Mouse (Mus musculus) gastrocnemius, postnatal 25 days (tissue): ENCODE results near the gene Rarres2. TPM values are rescaled to one million over a fixed set of nuclear protein-coding genes. Genes with fewer than 3 reads are reported as not detected.
"Not testable (repeated sequence)": the region's sequence is repeated elsewhere in the genome, so short reads cannot be mapped to it uniquely, and the experiment has no call there.

ENCODE experiments used
- DNase-seq: peaks from one replicate; pipeline ENCODE4 v3.0.0; 2022
- total RNA-seq, 2 experiments: library from RNA; stranded (reverse); gene quantifications; 1 replicate in 1 of 2; 2 replicates in 1 of 2; pipeline ENCODE4 v1.2.3; 2021

The Rarres2 gene
- total RNA-seq, 2 experiments from 2014 or later = 19.7 to 35.5 TPM

DNA sequence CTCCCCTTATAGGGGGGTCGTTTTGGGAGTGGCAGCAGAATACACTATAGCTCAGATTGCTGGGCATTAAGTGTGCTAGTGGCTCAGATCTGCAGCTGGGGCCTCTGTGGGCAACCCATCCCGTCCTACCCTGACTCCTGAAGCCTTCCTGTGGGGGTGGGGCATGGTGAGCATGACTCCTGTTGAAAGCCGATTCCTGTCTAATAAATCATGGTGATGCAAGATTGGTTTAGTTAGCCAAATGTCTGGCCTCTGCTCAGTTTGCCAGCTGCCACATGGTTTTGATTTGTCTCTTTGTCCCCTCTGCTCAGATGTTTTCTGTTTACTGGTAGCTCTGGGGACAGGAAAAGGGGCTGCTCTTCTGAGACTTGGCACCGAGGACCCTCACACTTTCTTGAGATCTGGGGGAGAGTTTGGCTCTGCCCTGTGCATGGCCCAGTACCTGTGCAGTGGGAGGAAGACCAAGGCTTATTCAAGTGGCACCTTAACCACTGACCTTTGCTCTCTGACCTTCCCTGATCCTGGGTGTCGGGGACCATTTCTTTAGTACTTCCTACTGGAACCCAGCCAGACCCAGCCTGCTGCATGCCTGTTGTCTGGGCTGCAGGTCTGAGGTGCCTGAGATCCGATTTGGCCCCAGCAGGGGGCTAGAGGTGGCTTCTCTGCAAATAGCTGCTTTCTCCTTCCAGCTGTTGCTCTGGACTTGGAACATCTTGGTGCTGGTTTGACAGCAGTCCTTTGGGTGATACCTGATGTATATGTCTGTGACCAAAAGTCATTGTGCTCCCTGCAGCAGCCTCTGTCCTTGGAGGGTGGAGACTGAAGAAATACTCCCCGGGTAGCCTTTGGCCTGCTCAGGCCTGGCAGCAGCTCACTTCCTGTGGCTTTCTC is 30.8 kb downstream of the Rarres2 start:
- peak; percentile 76 for DNase-seq

DNA sequence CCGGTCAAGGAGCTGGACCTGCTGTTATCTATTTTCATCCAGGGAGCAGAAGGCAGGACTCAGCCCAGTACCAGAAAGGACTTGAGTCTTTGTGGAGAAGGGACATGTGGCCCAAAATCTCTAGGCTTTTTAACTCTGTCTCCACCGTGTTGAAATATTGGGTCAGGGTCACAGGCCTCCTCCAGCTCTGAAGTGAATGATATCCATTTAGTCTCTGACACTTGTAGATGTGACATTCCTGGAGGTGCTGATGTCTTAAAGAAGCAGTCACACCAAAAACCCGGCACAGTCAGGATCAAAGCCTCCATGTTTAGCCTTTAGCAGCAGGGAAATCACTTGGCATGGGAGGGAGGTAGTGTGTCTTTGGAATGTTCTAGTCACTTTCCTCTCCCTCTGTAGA is 31.9 kb downstream of the Rarres2 start:
- DNase-seq = no peak

DNA sequence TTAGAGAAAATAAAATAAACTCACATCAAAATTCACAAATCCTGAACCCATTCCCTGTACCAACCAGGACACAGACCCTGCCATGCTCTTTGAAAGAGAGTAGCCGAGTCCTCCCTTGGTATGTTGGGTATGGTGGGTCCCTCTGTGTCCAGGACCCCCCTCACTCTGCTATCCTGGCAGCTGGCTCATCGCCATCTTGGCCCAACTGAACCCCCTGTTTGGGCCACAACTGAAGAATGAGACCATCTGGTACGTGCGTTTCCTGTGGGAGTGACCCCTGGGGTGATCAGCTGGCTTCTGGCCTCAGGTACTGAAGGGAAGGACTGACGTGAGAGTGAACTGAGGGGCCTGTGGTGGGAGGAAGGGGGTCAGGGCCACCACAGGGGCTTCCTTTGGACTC is 32.7 kb downstream of the Rarres2 start:
- no peak for DNase-seq

DNA sequence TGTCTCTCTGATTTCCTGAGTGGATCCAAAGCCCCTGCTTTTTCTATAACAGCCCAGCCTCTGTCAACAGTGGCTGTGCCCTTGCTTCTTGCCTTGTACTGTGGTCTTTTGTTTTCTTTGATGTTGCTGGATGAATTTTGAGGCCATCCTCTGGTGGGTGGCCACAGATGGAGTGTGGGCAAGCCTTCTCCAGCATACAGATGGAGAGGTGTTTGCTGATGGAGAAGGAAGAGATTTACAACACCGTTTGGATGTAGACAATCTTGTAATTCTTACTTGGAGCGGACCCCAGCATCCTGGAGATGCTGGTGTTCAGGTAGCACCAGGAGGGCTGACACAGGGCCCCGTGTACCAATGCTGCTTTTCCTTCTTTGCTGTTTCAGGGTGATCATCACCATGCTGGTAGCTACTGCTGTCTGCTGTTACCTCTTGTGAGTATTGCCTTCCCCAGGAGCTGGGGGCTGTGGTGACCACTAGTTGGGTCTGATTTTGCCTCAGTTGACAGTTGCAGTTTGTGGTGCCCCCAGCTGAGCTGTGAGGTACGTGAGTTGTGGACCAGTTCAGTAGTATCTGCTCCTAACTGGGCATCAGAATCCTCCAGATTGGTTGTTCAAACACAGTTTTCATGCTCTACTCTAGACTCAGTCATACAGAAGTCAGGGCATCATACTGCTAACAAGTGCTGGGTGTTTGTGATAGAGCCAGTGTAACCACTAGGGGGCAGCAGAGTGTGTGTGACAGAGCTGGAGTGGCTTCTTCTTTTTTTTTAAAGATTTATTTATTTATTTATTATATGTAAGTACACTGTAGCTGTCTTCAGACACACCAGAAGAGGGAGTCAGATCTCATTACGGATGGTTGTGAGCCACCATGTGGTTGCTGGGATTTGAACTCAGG is 33.5 kb downstream of the Rarres2 start:
- DNase-seq = peak; percentile 45

DNA sequence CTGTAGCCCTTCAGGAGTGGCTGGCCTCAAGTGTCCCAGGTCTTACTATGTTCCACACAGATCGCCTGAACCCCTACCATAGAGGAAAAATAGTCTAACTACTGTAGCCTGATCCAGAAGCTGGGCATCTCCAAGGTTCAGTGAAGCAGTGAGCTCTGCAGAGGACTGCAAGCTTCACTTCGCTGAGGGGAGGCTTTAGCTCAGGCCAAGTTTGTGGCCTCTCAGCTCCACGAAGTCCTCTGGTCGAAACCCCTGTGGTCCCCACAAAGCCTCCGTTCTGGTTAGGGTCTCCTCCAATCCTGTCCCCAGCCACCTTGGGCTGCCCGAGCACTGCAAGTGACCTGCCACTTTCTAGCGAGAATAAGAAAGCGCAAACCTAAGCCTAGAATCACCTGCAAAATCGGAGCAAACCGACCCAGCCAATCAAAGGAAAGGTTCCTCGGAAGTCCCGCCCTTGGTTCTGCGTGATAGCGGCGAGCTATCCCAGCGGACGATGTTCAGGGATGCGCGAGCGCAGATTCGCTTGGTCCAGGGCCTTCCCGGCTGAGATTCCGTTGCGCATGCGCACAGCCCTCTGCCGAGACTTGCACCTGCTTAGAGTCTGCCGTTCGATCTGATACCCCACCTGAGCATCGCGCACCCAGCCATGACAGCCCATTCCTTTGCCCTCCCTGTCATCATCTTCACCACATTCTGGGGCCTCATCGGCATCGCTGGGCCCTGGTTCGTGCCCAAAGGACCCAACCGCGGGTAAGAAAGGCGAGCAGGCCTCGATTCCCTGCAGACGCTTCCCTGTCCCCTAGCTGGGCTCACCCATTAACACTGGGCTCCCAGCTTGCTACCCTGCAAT is 35.3 kb downstream of the Rarres2 start, which contains the start of gene Atp6v0e2:
TSS of gene Atp6v0e2 (plus strand) at position 511 of the 850 bp plus-strand sequence.
- peak; percentile 78 for DNase-seq

DNA sequence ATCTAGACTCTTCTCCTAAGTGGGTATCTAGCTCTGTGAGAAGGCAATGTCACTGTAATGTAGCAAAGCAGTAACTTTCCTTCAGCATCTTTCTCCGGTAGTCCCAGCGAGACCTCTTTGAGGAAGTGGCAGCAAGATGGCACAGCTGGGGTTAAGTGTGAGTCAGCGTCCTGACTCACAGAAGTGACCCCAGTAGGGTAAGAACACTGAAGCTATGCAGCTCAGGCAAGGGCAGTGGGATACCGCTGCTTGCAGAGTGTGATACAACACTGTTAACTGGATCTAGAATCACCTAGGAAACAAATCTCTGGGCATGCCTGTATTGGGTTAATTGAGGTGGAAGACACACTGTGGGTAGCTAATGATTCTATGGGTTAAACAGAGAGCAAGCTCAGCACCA is 36.5 kb downstream of the Rarres2 start:
- DNase-seq = no peak

DNA sequence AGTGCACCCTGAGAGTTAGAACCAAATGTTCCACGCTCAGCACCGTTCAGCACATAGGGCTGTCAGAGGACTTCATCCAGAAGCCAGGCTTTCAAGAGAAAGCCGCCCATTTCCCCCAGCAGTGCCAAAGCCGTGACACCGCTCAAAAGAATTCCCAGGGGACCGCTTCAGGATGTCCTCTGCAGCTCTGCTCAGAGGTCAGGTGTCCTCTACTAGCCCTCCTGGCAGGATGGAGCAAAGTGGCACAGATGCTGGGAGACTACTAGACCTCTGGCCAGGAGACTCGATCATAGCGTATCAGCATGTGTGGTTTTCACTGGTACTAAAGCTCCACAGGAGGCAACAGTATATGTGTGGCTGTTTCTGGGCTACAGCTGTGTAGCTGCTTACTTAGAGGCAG is 37.7 kb downstream of the Rarres2 start:
- DNase-seq = no peak

DNA sequence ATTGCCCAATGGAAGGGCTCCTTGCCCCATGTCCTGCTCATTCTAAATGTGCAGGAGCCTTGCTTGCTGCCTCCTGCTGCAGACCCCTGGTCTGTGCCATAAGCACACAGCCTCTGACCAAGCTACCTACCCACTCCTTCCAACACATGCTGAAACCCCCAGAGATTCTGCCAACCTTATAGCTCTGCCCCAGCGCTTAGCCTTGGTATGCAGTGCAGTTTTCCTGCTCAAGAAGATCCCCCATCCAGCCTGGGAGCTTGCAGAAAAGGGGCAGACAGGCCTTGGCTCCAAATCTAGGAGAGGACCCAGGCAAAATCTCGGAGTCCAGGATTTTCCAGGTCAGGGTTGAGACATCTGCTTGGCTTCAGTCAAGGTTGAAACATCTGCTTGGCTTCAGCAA is 39.1 kb downstream of the Rarres2 start:
- DNase-seq = no peak

DNA sequence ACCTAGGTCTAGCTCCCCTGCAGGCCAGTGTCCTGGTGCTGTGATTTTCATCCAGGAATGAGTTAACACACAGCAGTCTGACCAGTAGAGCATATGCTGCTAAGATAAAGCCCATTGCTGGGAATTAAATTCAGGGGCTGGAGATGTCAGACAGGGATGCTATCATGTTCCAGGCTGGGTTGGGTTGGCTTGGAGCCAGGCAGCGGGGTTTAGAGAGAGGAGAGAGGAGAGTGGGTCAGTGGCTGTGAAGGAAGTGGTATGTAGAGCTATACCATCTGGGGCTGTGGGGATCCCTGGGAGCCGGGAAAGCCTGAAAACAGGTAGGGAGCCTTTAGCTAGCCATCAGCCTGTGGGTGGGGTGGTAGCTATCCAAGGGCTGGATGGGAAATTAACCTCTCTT is 41.7 kb downstream of the Rarres2 start:
- no peak for DNase-seq

DNA sequence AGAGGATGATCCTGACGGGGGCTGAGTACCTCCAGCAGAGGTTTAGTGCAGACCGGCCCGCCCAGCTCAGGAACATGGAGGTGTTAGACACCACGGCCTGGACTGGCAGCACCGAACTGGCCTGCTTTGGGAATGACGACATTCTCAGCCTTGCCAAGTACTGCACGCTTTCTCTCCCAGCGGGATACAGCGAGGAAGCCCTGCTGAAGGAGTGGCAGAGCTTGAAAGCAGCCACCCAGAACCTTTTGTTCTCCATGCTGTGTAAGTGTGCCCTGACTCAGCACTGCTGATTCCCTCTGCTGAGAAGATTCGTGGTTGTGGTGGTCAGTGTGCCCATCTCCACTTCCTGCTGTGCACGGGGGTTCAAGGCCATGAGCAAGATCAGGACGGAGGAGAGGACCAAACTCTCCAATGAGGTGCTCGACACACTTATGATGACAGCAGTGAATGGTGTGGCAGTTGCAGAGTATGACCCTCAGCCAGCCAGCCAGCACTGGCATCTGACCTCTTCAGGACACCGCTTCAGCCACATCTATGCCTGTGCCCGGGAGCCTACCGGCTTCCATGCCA is 42.6 kb downstream of the Rarres2 start:
- no peak for DNase-seq

DNA sequence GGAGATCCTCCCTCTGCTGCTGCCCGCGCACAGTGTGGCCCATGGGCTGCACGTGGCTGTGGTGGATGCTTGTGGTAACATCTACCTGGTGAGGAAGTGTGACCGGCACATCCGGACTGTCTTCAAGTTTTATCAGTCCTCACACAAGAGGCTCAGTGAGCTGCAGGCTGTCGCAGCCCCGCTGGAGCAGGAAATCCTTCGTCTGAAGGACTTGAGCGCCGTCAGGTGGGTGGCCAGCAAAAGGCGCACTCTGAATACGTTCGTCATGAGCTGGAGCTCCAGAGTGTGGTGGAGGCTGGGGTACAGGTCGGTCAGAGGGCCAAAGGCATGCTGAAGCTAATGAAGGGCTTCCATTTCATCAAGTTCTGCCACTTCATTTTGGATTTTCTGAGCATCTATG is 43.3 kb downstream of the Rarres2 start:
- DNase-seq = no peak

DNA sequence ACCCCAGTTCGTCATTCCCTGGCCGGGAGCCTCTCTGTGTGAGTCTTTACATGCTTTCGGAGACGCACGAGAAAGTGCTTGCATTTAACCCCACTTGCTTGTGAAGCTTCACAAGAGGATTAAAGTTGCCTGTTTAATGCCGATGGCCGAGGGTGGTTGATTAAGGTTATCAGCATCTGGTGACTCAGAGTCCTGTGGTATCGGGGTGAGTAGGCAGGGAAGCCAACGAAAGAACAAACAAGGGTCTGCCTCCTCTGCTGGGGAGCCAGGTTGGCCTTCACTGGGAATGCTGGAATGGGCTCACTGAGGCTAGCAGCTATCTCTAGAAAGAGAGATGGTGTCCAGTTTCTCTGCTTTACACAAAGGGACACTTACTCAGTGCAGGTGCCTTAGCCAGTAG is 44.7 kb downstream of the Rarres2 start:
- DNase-seq = no peak

DNA sequence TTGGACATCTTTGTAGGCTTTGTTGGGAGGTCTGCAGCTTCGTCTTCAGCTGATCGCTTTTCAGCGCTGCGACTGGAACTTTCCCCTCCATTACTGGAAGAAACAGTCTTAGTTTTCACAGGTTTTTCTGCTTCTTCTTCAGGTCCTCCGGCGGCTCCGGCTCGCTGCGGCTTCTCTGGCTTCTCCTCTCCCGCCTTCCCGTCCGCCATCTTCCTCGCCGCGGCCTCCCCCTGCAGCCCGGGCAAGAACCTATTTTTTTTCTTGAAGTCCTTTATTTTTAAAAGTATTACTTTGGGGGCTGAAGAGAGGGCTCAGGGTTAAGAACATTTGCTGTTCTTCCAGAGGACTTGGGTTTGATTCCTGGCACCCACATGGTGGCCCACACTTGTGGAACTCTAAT is 47.7 kb downstream of the Rarres2 start:
- not testable (repeated sequence) for DNase-seq

Other genes starting within 250 kb of the Rarres2 start
- gene Krba1, start 177.2 kb downstream of the Rarres2 start, total RNA-seq = 10 to 100 TPM; 14.5 to 15.9 TPM
- 10 to 100 TPM; 22.4 to 34.1 TPM for gene Zfp467, start 127.0 kb downstream of the Rarres2 start, total RNA-seq
- gene Sspo, start 124.6 kb downstream of the Rarres2 start, total RNA-seq = under 1 TPM; 0.24 to 0.38 TPM
- 10 to 100 TPM; 43.0 to 45.0 TPM for gene Atp6v0e2, start 35.2 kb downstream of the Rarres2 start, total RNA-seq
- gene Lrrc61, start 18.0 kb downstream of the Rarres2 start, total RNA-seq = 10 to 100 TPM; 14.0 to 15.0 TPM
- not detected for gene Gm45021, start 16.8 kb upstream of the Rarres2 start, total RNA-seq
- gene Repin1, start 21.1 kb upstream of the Rarres2 start, total RNA-seq = 10 to 100 TPM; 21.0 to 23.0 TPM
- 1 to 10 TPM in 1 of 2 experiments, not detected in 1; 1.5 TPM for gene Gm44965, start 21.2 kb upstream of the Rarres2 start, total RNA-seq
- 1 to 10 TPM; 6.5 to 6.9 TPM for gene Zfp775, start 29.3 kb upstream of the Rarres2 start, total RNA-seq
- under 1 TPM; 0.24 to 0.38 TPM for gene AI854703, start 54.0 kb upstream of the Rarres2 start, total RNA-seq
- gene Gimap8, start 74.4 kb upstream of the Rarres2 start, total RNA-seq = 1 to 10 TPM; 2.1 to 3.0 TPM
- gene Gimap9, start 103.3 kb upstream of the Rarres2 start, total RNA-seq = under 1 TPM; 0.51 to 0.67 TPM
- gene Gimap4, start 111.8 kb upstream of the Rarres2 start, total RNA-seq = 1 to 10 TPM; 5.1 to 7.7 TPM
- 10 to 100 TPM; 10.7 to 11.5 TPM for gene Gimap6, start 135.4 kb upstream of the Rarres2 start, total RNA-seq
- gene Gm28053, start 145.8 kb upstream of the Rarres2 start, total RNA-seq = not detected
- gene Gimap7, start 145.8 kb upstream of the Rarres2 start, total RNA-seq = not detected
- gene Gimap1, start 166.3 kb upstream of the Rarres2 start, total RNA-seq = 1 to 10 TPM; 2.5 to 5.0 TPM
- 1 to 10 TPM; 1.6 to 3.3 TPM for gene Gimap5, start 173.4 kb upstream of the Rarres2 start, total RNA-seq
- gene Gimap3, start 198.1 kb upstream of the Rarres2 start, total RNA-seq = under 1 TPM in 1 of 2 experiments, not detected in 1; 0.32 TPM